Mouse (Mus musculus) heart, postnatal 0 days (tissue): ENCODE measurements around the gene Hist1h3a.

Source experiments
- CTCF ChIP-seq: IDR thresholded peaks from 2 replicates; pipeline ENCODE4 v1.5.1; 2016; ENCODE audit warnings: antibody characterized with exemption, control low read depth, low read depth
- EP300 ChIP-seq: IDR thresholded peaks from 2 replicates; pipeline ENCODE4 v1.6.1; 2016; ENCODE audit warnings: antibody characterized with exemption, low read depth

- TF ChIP-seq CTCF (no peak), EP300 (no peak)
Measured at GRCm38 (mm10) chr13:23728472-23729191, 33.6 kb downstream of the Hist1h3a start.
